Mouse (Mus musculus) lung, embryonic 16.5 days (tissue): Measurements from ENCODE around the gene Gm13030. TPM values are rescaled to one million over a fixed set of nuclear protein-coding genes. Genes with fewer than 3 reads are reported as not detected.
"Not testable (repeated sequence)": the region's sequence is repeated elsewhere in the genome, so short reads cannot be mapped to it uniquely, and the experiment has no call there.

Experiments used
- ATAC-seq: fragments of 200-750 bp; cut with Nextera tagmentation; 2 replicates; pipeline ENCODE4 v1.8.0; 2017; ENCODE audit warnings: low read depth, mild to moderate bottlenecking, moderate library complexity
- H3K27ac ChIP-seq: fragments of 300-500 bp; sonication (generic); 2 replicates; pipeline ENCODE4 v1.5.1; 2014; ENCODE audit warnings: mild to moderate bottlenecking, control low read depth, low read length
- H3K27me3 ChIP-seq: fragments of 300-500 bp; sonication (generic); 2 replicates; pipeline ENCODE4 v1.6.1; 2014; ENCODE audit warnings: low read depth, low read length, mixed read lengths; ENCODE audit not compliant: control insufficient read depth, insufficient read depth
- H3K36me3 ChIP-seq: fragments of 300-500 bp; sonication (generic); 2 replicates; pipeline ENCODE4 v1.6.1; 2014; ENCODE audit warnings: low read length; ENCODE audit not compliant: control insufficient read depth, insufficient read depth
- H3K4me1 ChIP-seq: fragments of 300-500 bp; sonication (generic); replicated peaks from 2 replicates; pipeline ENCODE4 v1.6.1; 2014; ENCODE audit warnings: low read length, mixed read lengths; ENCODE audit not compliant: control insufficient read depth, insufficient read depth
- H3K4me2 ChIP-seq: fragments of 300-500 bp; sonication (generic); 2 replicates; pipeline ENCODE4 v1.6.1; 2014; ENCODE audit warnings: low read depth, low read length, control low read depth
- H3K4me3 ChIP-seq: fragments of 300-500 bp; sonication (generic); 2 replicates; pipeline ENCODE4 v1.5.1; 2014; ENCODE audit warnings: mild to moderate bottlenecking, low read length, control low read depth
- H3K9ac ChIP-seq: fragments of 300-500 bp; sonication (generic); 2 replicates; pipeline ENCODE4 v1.6.1; 2014; ENCODE audit warnings: low read length, control low read depth
- H3K9me3 ChIP-seq: fragments of 300-500 bp; sonication (generic); 2 replicates; pipeline ENCODE4 v1.6.1; 2016; ENCODE audit warnings: low read length; ENCODE audit not compliant: control insufficient read depth
- WGBS: fragments of 180-500 bp; shearing (Covaris S2); extraction: QIAGEN DNeasy Blood & Tissue Kit; methylation state at CpG from one replicate; pipeline ENCODE4 v1.1.7; 2014; 5-methylcytosine and 5-hydroxymethylcytosine counted together
- polyA plus RNA-seq: library from polyadenylated mRNA; unstranded; fragments of >200 nt; fragmentation: Nextera tagmentation; extraction: Ambion mirVana; gene quantifications from 2 replicates; pipeline ENCODE4 v1.2.1, GENCODE M21; 2015

The Gm13030 gene
- polyA plus RNA-seq, 1 experiment from 2014 or later = not detected

DNA sequence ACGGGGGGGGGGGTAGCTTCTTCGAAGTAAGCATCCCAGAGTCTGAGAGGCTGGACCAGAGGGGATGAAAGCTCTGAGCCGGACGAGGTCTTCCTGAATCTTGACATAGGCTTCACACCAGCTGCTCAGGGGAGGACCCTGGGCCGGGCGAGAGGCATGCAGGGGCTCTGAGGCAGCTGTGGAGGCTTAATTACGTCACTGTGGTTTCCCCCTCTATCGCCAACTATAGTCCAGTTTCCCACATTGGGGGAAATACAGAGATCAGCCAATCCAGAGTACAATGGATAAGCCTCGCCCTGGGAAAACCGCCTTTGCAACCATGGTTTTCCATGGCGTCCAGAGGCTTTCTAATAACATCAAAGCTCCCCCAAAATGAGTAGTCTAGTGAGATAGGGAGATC is 46.6 kb downstream of the Gm13030 start:
- H3K36me3 ChIP-seq = no peaks in the 10 kb centered on the region
- no peaks in the 10 kb centered on the region for H3K27me3 ChIP-seq
- H3K4me3 ChIP-seq = no peak overlapping the region
- no peak overlapping the region for H3K27ac ChIP-seq
- no peak overlapping the region for H3K9ac ChIP-seq
- H3K4me2 ChIP-seq = no peak overlapping the region
- peaks cover 3% of the 10 kb centered on the region for H3K4me1 ChIP-seq
- WGBS = 39% methylated on average over 11 of the region's 11 CpGs
- H3K9me3 ChIP-seq = no peaks in the 10 kb centered on the region
- ATAC-seq = no peak

DNA sequence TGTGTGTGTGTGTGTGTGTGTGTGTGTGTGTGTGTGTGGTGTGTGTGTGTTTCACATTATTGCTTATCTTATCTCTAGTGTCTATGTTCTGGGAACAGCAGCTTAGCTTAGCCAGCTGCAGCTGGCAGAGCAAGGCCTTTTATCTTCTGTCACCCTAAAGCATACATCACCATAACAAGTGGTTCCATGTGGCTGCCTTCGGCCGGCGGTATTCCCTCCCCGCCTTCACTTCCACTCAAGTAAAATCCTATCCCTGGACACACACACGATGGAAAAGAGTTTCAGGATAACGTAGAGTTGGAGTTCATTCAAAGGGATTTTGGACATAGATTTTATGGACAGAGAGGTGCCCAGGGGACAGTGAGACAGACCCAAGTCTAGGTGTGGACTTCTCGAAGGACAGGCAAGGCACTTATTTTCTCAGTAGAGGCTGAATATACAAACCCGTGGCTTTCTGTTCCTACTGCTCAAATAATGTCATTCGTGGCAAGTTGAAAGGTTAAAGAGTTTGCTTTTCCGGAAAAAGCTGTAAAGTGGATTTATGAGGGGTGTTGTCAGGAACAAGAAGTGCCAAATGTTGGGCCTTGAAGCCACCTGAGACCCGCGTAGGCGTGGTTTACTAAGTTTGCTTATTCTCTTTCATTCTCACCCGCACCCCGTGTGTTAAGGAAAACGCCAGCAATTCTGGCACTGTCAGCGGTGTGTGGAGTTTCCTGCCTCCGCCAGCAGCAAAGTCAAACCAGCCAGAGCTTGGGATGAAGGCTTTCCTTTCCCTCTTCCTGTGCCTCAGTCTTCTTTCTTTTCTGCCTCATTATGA is 47.8 kb downstream of the Gm13030 start:
- Histone ChIP-seq H3K27ac (peak overlapping the region; percentile 45; the same call in 1 of the 2 replicates), H3K4me1 (peaks cover 3% of the 10 kb centered on the region), H3K9me3 (no peaks in the 10 kb centered on the region), H3K36me3 (no peaks in the 10 kb centered on the region), H3K27me3 (no peaks in the 10 kb centered on the region), H3K4me2 (peak overlapping the region; percentile 0; the same call in 1 of the 2 replicates), H3K9ac (no peak overlapping the region), H3K4me3 (no peak overlapping the region)
- peak; percentile 84 for ATAC-seq
- WGBS = 2% methylated on average over 18 of the region's 18 CpGs

GRCm38 (mm10) chr4:138824660-138825059 is 49.1 kb downstream of the Gm13030 start:
- H3K27me3 ChIP-seq = no peaks in the 10 kb centered on the region
- WGBS = 79% methylated on average over 2 of the region's 2 CpGs
- ATAC-seq = no peak
- no peak overlapping the region for H3K4me2 ChIP-seq
- no peak overlapping the region for H3K9ac ChIP-seq
- no peak overlapping the region for H3K4me3 ChIP-seq
- no peak overlapping the region for H3K27ac ChIP-seq
- peaks cover 3% of the 10 kb centered on the region for H3K4me1 ChIP-seq
- H3K36me3 ChIP-seq = no peaks in the 10 kb centered on the region
- no peaks in the 10 kb centered on the region for H3K9me3 ChIP-seq

DNA sequence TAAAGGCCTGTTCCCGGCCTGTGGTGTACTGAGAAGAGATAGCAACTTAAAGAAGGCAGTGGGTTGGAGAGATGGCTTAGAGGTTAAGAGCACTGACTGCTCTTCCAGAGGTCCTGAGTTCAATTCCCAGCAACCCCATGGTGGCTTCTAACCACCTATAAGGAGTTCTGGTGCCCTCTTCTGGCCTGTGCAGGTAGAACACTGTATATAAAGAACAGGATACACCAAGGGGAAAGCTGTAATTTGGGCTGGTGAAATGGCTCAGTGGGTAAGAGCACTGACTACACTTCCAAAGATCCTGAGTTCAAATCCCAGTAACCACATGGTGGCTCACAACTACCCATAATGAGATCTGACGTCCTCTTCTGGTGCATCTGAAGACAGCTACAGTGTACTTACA is 49.6 kb downstream of the Gm13030 start:
- not testable (repeated sequence) for H3K9ac ChIP-seq, H3K27me3 ChIP-seq, H3K9me3 ChIP-seq, ATAC-seq, H3K36me3 ChIP-seq, H3K4me1 ChIP-seq, H3K4me2 ChIP-seq, H3K27ac ChIP-seq, H3K4me3 ChIP-seq
- 84% methylated on average over 2 of the region's 2 CpGs for WGBS

GRCm38 (mm10) chr4:138821036-138821435 is 52.7 kb downstream of the Gm13030 start:
- Histone ChIP-seq H3K36me3 (no peaks in the 10 kb centered on the region), H3K4me2 (no peak overlapping the region), H3K9ac (no peak overlapping the region), H3K27me3 (no peaks in the 10 kb centered on the region), H3K4me3 (no peak overlapping the region), H3K27ac (no peak overlapping the region), H3K4me1 (peaks cover 9% of the 10 kb centered on the region), H3K9me3 (no peaks in the 10 kb centered on the region)
- 91% methylated on average over 2 of the region's 2 CpGs for WGBS
- ATAC-seq = no peak

Other genes starting within 250 kb of the Gm13030 start
- gene Vwa5b1, start 238.1 kb downstream of the Gm13030 start, polyA plus RNA-seq = 0.09 and 0.15 TPM in 2 replicates
- gene Pla2g2c, start 149.2 kb downstream of the Gm13030 start, polyA plus RNA-seq = 0.30 and 0.41 TPM in 2 replicates
- gene Ubxn10, start 136.8 kb downstream of the Gm13030 start, polyA plus RNA-seq = 6.6 and 8.3 TPM in 2 replicates
- not detected in 2 replicates for gene Pla2g2f, start 116.3 kb downstream of the Gm13030 start, polyA plus RNA-seq
- gene Pla2g2d, start 98.2 kb downstream of the Gm13030 start, polyA plus RNA-seq = not detected in 2 replicates
- 0.58 and 0.60 TPM in 2 replicates for gene Pla2g5, start 10.5 kb downstream of the Gm13030 start, polyA plus RNA-seq
- gene Pla2g2e, start 4.0 kb upstream of the Gm13030 start, polyA plus RNA-seq = not detected in 2 replicates
- gene Otud3, start 40.0 kb upstream of the Gm13030 start, polyA plus RNA-seq = 3.1 TPM in 2 replicates
- gene Rnf186, start 93.1 kb upstream of the Gm13030 start, polyA plus RNA-seq = 4.0 and 5.9 TPM in 2 replicates
- gene Tmco4, start 98.9 kb upstream of the Gm13030 start, polyA plus RNA-seq = 6.3 and 6.8 TPM in 2 replicates
- gene Htr6, start 201.6 kb upstream of the Gm13030 start, polyA plus RNA-seq = not detected in 2 replicates
- 57.4 and 70.9 TPM in 2 replicates for gene Nbl1, start 219.0 kb upstream of the Gm13030 start, polyA plus RNA-seq